Mouse (Mus musculus): ENCODE measurements around the gene Pgs1. TPM values are rescaled to one million over a fixed set of nuclear protein-coding genes. Genes with fewer than 3 reads are reported as not detected.

The Pgs1 gene
- polyA plus RNA-seq, 1 experiment from 2014 or later, result 14.6 TPM

- no peak overlapping the region for H3K9ac ChIP-seq
- no peaks in the 10 kb centered on the region for H3K27me3 ChIP-seq
- ATAC-seq (ENCODE audit: insufficient read depth), result no peak
- H3K4me1 ChIP-seq (replicated peaks), result no peaks in the 10 kb centered on the region
- H3K36me3 ChIP-seq (replicated peaks), result no peaks in the 10 kb centered on the region
- H3K4me3 ChIP-seq (replicated peaks), result no peak overlapping the region
- no peak overlapping the region for H3K27ac ChIP-seq (replicated peaks)
- no peak overlapping the region for H3K4me2 ChIP-seq
- H3K9me3 ChIP-seq (replicated peaks), result no peaks in the 10 kb centered on the region
- 50% methylated on average over 11 of the region's 11 CpGs for WGBS (ENCODE audit: insufficient replicate concordance)
These were observed 85.3 kb downstream of the Pgs1 start for GRCm38 (mm10) chr11:118071227-118071912.

Small RNAs within 50 kb of the gene (microRNA-seq; reads per million reads assigned to microRNA genes)
- not detected for gene Mir6933

Other genes with a start within 250 kb of the Pgs1 start
- 15.0 and 20.4 TPM in 2 replicates for gene Tmc8, start 204.2 kb upstream of the Pgs1 start, polyA plus RNA-seq (2015; fragmentation: Nextera tagmentation; extraction: Ambion mirVana)
- 51.0 and 57.8 TPM in 2 replicates for gene Tmc6, start 204.1 kb upstream of the Pgs1 start, polyA plus RNA-seq (2015; fragmentation: Nextera tagmentation; extraction: Ambion mirVana)
- 90.0 and 95.8 TPM in 2 replicates for gene 6030468B19Rik, start 188.6 kb upstream of the Pgs1 start, polyA plus RNA-seq (2015; fragmentation: Nextera tagmentation; extraction: Ambion mirVana)
- gene Gm20708, start 176.6 kb upstream of the Pgs1 start, polyA plus RNA-seq (2015; fragmentation: Nextera tagmentation; extraction: Ambion mirVana), result 0.28 and 0.45 TPM in 2 replicates
- gene Syngr2, start 176.6 kb upstream of the Pgs1 start, polyA plus RNA-seq (2015; fragmentation: Nextera tagmentation; extraction: Ambion mirVana), result 49.2 and 54.7 TPM in 2 replicates
- 11.8 and 12.0 TPM in 2 replicates for gene Afmid, start 160.4 kb upstream of the Pgs1 start, polyA plus RNA-seq (2015; fragmentation: Nextera tagmentation; extraction: Ambion mirVana)
- 136 and 138 TPM in 2 replicates for gene Tk1, start 160.2 kb upstream of the Pgs1 start, polyA plus RNA-seq (2015; fragmentation: Nextera tagmentation; extraction: Ambion mirVana)
- 306 and 347 TPM in 2 replicates for gene Birc5, start 137.0 kb upstream of the Pgs1 start, polyA plus RNA-seq (2015; fragmentation: Nextera tagmentation; extraction: Ambion mirVana)
- not detected in 2 replicates for gene Tmem235, start 125.5 kb upstream of the Pgs1 start, polyA plus RNA-seq (2015; fragmentation: Nextera tagmentation; extraction: Ambion mirVana)
- 1.6 and 1.8 TPM in 2 replicates for gene Tha1, start 112.8 kb upstream of the Pgs1 start, polyA plus RNA-seq (2015; fragmentation: Nextera tagmentation; extraction: Ambion mirVana)
- gene Socs3, start 16.2 kb upstream of the Pgs1 start, polyA plus RNA-seq (2015; fragmentation: Nextera tagmentation; extraction: Ambion mirVana), result 7.3 and 7.5 TPM in 2 replicates
- 0.10 and 0.21 TPM in 2 replicates for gene Dnah17, start 144.3 kb downstream of the Pgs1 start, polyA plus RNA-seq (2015; fragmentation: Nextera tagmentation; extraction: Ambion mirVana)

All from liver, embryonic 15.5 days (tissue).